Mouse (Mus musculus) limb, embryonic 14.5 days (tissue): ENCODE measurements at regions not wholly inside any gene's neighbourhood (a gene's known extent, or its start where the extent isn't known, plus 50 kb on each side); places are given as distances from the start of the nearest gene placed in this dataset.
A peak's percentile ranks its signal among the peaks of the same experiment; 100 is the strongest.

ENCODE experiments used
- ATAC-seq: fragments of 200-750 bp; cut with Nextera tagmentation; 2 replicates; pipeline ENCODE4 v1.8.0; 2017; ENCODE audit warnings: low read depth, moderate number of reproducible peaks, moderate TSS enrichment; ENCODE audit not compliant: low FRiP score
- DNase-seq: peaks from one replicate; pipeline ENCODE4 v3.0.0-alpha.2; 2015; ENCODE audit warnings: low spot score
- H3K27ac ChIP-seq: fragments of 300-500 bp; sonication (generic); replicated peaks from 2 replicates; pipeline ENCODE4 v1.5.1; 2014; ENCODE audit warnings: low read depth, mild to moderate bottlenecking, low read length, moderate library complexity, mixed read lengths
- H3K27me3 ChIP-seq: fragments of 300-500 bp; sonication (generic); 2 replicates; pipeline ENCODE4 v1.6.1; 2014; ENCODE audit warnings: low read length, mixed read lengths; ENCODE audit not compliant: control insufficient read depth, insufficient read depth
- H3K36me3 ChIP-seq: fragments of 300-500 bp; sonication (generic); 2 replicates; pipeline ENCODE4 v1.6.1; 2014; ENCODE audit warnings: mild to moderate bottlenecking, low read length, moderate library complexity, mixed read lengths; ENCODE audit not compliant: control insufficient read depth, insufficient read depth
- H3K4me1 ChIP-seq: fragments of 300-500 bp; sonication (generic); 2 replicates; pipeline ENCODE4 v1.6.1; 2014; ENCODE audit warnings: antibody characterized with exemption, low read length, mixed read lengths; ENCODE audit not compliant: control insufficient read depth, insufficient read depth
- H3K4me2 ChIP-seq: fragments of 300-500 bp; sonication (generic); replicated peaks from 2 replicates; pipeline ENCODE4 v1.6.1; 2014; ENCODE audit warnings: low read depth, mild to moderate bottlenecking, low read length, moderate library complexity; ENCODE audit not compliant: severe bottlenecking
- H3K4me3 ChIP-seq: fragments of 300-500 bp; sonication (generic); replicated peaks from 2 replicates; pipeline ENCODE4 v1.5.1; 2014; ENCODE audit warnings: low read length
- H3K9ac ChIP-seq: fragments of 300-500 bp; sonication (generic); 2 replicates; pipeline ENCODE4 v1.6.1; 2014; ENCODE audit warnings: mild to moderate bottlenecking, low read depth, low read length, moderate library complexity; ENCODE audit not compliant: severe bottlenecking
- H3K9me3 ChIP-seq: fragments of 300-500 bp; sonication (generic); 2 replicates; pipeline ENCODE4 v1.6.1; 2016; ENCODE audit warnings: low read length; ENCODE audit not compliant: control insufficient read depth
- POLR2A ChIP-seq: fragments of 200-500 bp; IDR thresholded peaks from 2 replicates; pipeline ENCODE4 v1.8.0; 2012; ENCODE audit warnings: inconsistent platforms, mild to moderate bottlenecking, moderate library complexity, borderline replicate concordance; ENCODE audit not compliant: insufficient read depth, insufficient read length; ENCODE audit errors: extremely low read depth
- WGBS: fragments of 180-500 bp; shearing (Covaris S2); extraction: QIAGEN DNeasy Blood & Tissue Kit; methylation state at CpG from one replicate; pipeline ENCODE4 v1.1.7; 2014; 5-methylcytosine and 5-hydroxymethylcytosine counted together

- H3K4me3 ChIP-seq: no peak overlapping the region
- no peaks in the 10 kb centered on the region for H3K4me1 ChIP-seq
- ATAC-seq (no peak), DNase-seq (peak; percentile 16)
- WGBS: 57% methylated on average over 5 of the region's 5 CpGs
- no peaks in the 10 kb centered on the region for H3K36me3 ChIP-seq
- H3K9me3 ChIP-seq: no peaks in the 10 kb centered on the region
- H3K27me3 ChIP-seq: no peaks in the 10 kb centered on the region
- no peak overlapping the region for H3K4me2 ChIP-seq
- no peak overlapping the region for H3K27ac ChIP-seq
- TF ChIP-seq POLR2A: no peak
- no peak overlapping the region for H3K9ac ChIP-seq
Measured at GRCm38 (mm10) chr10:6011541-6011940, 89.3 kb upstream of the Rgs17 start.

DNA sequence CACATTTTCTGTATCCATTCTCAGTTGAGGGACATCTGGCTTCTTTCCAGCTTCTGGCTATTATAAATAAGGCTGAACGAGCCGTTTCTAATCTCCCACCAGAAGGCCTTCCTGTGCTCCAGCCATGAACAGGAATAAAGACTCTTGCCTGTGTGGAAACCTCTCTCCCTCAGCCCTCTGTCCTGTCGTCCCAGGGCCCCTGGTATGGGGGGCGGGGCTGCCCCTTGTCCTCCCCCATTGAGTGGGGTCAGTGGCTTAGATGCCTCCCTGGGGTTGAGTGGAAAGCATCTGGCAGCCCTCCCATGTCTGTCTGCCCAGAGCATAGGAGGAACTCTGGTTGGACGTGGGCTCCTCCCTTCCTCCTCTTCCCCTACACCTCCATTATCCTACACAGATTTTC is 88.8 kb upstream of the Rgs17 start:
- ATAC-seq: no peak

GRCm38 (mm10) chr10:6007238-6007972 is 85.2 kb upstream of the Rgs17 start:
- H3K27me3 ChIP-seq: no peaks in the 10 kb centered on the region
- no peak for TF ChIP-seq POLR2A
- no peak for DNase-seq
- no peak overlapping the region for H3K27ac ChIP-seq
- H3K4me2 ChIP-seq: no peak overlapping the region
- H3K4me1 ChIP-seq: no peaks in the 10 kb centered on the region
- no peak overlapping the region for H3K9ac ChIP-seq
- H3K36me3 ChIP-seq: no peaks in the 10 kb centered on the region
- ATAC-seq: no peak
- H3K4me3 ChIP-seq: no peak overlapping the region
- 60% methylated on average over 1 of the region's 1 CpGs for WGBS
- H3K9me3 ChIP-seq: no peaks in the 10 kb centered on the region

More for the DNA sequence above, 88.8 kb upstream of the Rgs17 start:
- WGBS: 44% methylated on average over 5 of the region's 5 CpGs
- Histone ChIP-seq H3K4me2 (no peak overlapping the region), H3K36me3 (no peaks in the 10 kb centered on the region), H3K4me1 (no peaks in the 10 kb centered on the region), H3K4me3 (no peak overlapping the region), H3K9me3 (no peaks in the 10 kb centered on the region), H3K27ac (no peak overlapping the region), H3K27me3 (no peaks in the 10 kb centered on the region), H3K9ac (no peak overlapping the region)
- no peak for DNase-seq
- no peak for TF ChIP-seq POLR2A

GRCm38 (mm10) chr10:5981433-5981832 is 59.2 kb upstream of the Rgs17 start:
- no peak for TF ChIP-seq POLR2A
- no peaks in the 10 kb centered on the region for H3K27me3 ChIP-seq
- H3K36me3 ChIP-seq: no peaks in the 10 kb centered on the region
- H3K9me3 ChIP-seq: no peaks in the 10 kb centered on the region
- H3K4me1 ChIP-seq: no peaks in the 10 kb centered on the region
- ATAC-seq: no peak
- WGBS: 84% methylated on average over 1 of the region's 1 CpGs
- no peak overlapping the region for H3K4me3 ChIP-seq
- no peak overlapping the region for H3K27ac ChIP-seq
- no peak overlapping the region for H3K9ac ChIP-seq
- DNase-seq: no peak
- no peak overlapping the region for H3K4me2 ChIP-seq

DNA sequence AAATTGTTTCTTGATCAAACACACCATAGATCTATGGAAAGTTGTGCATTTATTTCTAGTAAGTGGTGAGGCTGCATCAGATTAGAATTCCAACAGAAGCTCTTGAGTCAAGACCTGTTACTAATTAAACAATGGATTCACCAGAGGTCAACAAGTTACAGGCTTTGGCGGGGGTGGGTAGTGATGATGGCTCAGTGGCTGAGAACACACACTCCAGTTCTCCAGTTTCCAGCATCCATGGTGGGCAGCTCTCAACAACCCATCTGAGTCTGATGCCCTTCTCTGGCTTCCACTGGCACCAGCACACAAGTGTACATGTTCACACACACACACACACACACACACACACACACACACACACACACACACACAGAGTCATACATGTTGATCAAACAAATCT is 56.3 kb upstream of the Rgs17 start:
- no peaks in the 10 kb centered on the region for H3K9me3 ChIP-seq
- no peak overlapping the region for H3K4me3 ChIP-seq
- H3K4me2 ChIP-seq: no peak overlapping the region
- no peaks in the 10 kb centered on the region for H3K36me3 ChIP-seq
- H3K4me1 ChIP-seq: no peaks in the 10 kb centered on the region
- 53% methylated on average over 1 of the region's 1 CpGs for WGBS
- H3K27ac ChIP-seq: no peak overlapping the region
- TF ChIP-seq POLR2A: no peak
- no peak for ATAC-seq
- DNase-seq: no peak
- H3K9ac ChIP-seq: no peak overlapping the region
- H3K27me3 ChIP-seq: no peaks in the 10 kb centered on the region
